Mouse (Mus musculus) liver, embryonic 16.5 days (tissue): ENCODE measurements around the gene Slc47a1. TPM values are rescaled to one million over a fixed set of nuclear protein-coding genes. Genes with fewer than 3 reads are reported as not detected.
A peak's percentile ranks its signal among the peaks of the same experiment; 100 is the strongest.

Experiments
- ATAC-seq: fragments of 200-750 bp; cut with Nextera tagmentation; 2 replicates; pipeline ENCODE4 v1.8.0; 2017; ENCODE audit warnings: low read depth, mild to moderate bottlenecking, moderate number of reproducible peaks, moderate library complexity
- H3K27ac ChIP-seq: fragments of 300-500 bp; sonication (generic); 2 replicates; pipeline ENCODE4 v1.5.1; 2014; ENCODE audit warnings: mild to moderate bottlenecking, low read length
- H3K27me3 ChIP-seq: fragments of 300-500 bp; sonication (generic); 2 replicates; pipeline ENCODE4 v1.6.1; 2014; ENCODE audit warnings: low read depth, low read length, mixed read lengths; ENCODE audit not compliant: control insufficient read depth, insufficient read depth
- H3K36me3 ChIP-seq: fragments of 300-500 bp; sonication (generic); 2 replicates; pipeline ENCODE4 v1.6.1; 2014; ENCODE audit warnings: mild to moderate bottlenecking; ENCODE audit not compliant: control insufficient read depth, insufficient read depth
- H3K4me1 ChIP-seq: fragments of 300-500 bp; sonication (generic); 2 replicates; pipeline ENCODE4 v1.6.1; 2014; ENCODE audit warnings: low read depth, low read length, mixed read lengths; ENCODE audit not compliant: control insufficient read depth
- H3K4me2 ChIP-seq: fragments of 300-500 bp; sonication (generic); 2 replicates; pipeline ENCODE4 v1.6.1; 2014; ENCODE audit warnings: low read depth, low read length, mixed read lengths
- H3K4me3 ChIP-seq: fragments of 300-500 bp; sonication (generic); 2 replicates; pipeline ENCODE4 v1.5.1; 2014; ENCODE audit warnings: low read depth, mild to moderate bottlenecking, low read length
- H3K9ac ChIP-seq: fragments of 300-500 bp; sonication (generic); 2 replicates; pipeline ENCODE4 v1.6.1; 2014; ENCODE audit warnings: low read depth, low read length
- H3K9me3 ChIP-seq: fragments of 300-500 bp; sonication (generic); replicated peaks from 2 replicates; pipeline ENCODE4 v1.6.1; 2016; ENCODE audit warnings: low read length; ENCODE audit not compliant: control insufficient read depth
- WGBS: fragments of 180-500 bp; shearing (Covaris S2); extraction: QIAGEN DNeasy Blood & Tissue Kit; methylation state at CpG from one replicate; pipeline ENCODE4 v1.1.7; 2014; ENCODE audit not compliant: insufficient replicate concordance; 5-methylcytosine and 5-hydroxymethylcytosine counted together
- polyA plus RNA-seq: library from polyadenylated mRNA; unstranded; fragments of >200 nt; fragmentation: Nextera tagmentation; extraction: Ambion mirVana; gene quantifications from 2 replicates; pipeline ENCODE4 v1.2.1, GENCODE M21; 2015

The Slc47a1 gene
- polyA plus RNA-seq, 1 experiment from 2014 or later, result 23.6 TPM

GRCm38 (mm10) chr11:61342505-61343420 is 35.4 kb downstream of the Slc47a1 start, which contains the start of gene Slc47a2:
Gene Slc47a2 (minus strand): TSS chr11:61342860.
- peak within 1 kb of the TSS; percentile 54 for H3K4me2 ChIP-seq
- no peaks in the 10 kb centered on the region for H3K9me3 ChIP-seq
- no peak within 1 kb of the TSS for H3K27ac ChIP-seq
- WGBS, result 4% methylated on average over 61 of the region's 61 CpGs
- no peak for ATAC-seq
- H3K27me3 ChIP-seq, result peaks cover 25% of the 10 kb centered on the region
- H3K4me3 ChIP-seq, result peak within 1 kb of the TSS; percentile 27
- H3K4me1 ChIP-seq, result no peaks in the 10 kb centered on the region
- no peak within 1 kb of the TSS for H3K9ac ChIP-seq
- no peaks in the 10 kb centered on the region for H3K36me3 ChIP-seq

GRCm38 (mm10) chr11:61341971-61342370 is 36.2 kb downstream of the Slc47a1 start:
- Histone ChIP-seq H3K9ac (no peak overlapping the region), H3K27ac (no peak overlapping the region), H3K4me3 (no peak overlapping the region), H3K4me2 (peak overlapping the region; percentile 54), H3K36me3 (no peaks in the 10 kb centered on the region), H3K4me1 (no peaks in the 10 kb centered on the region), H3K9me3 (no peaks in the 10 kb centered on the region), H3K27me3 (peaks cover 25% of the 10 kb centered on the region)
- no peak for ATAC-seq
- WGBS, result 17% methylated on average over 10 of the region's 10 CpGs

GRCm38 (mm10) chr11:61341233-61341632 is 36.9 kb downstream of the Slc47a1 start:
- H3K27me3 ChIP-seq, result peaks cover 25% of the 10 kb centered on the region
- H3K27ac ChIP-seq, result no peak overlapping the region
- 52% methylated on average over 4 of the region's 4 CpGs for WGBS
- H3K4me2 ChIP-seq, result no peak overlapping the region
- ATAC-seq, result no peak
- no peaks in the 10 kb centered on the region for H3K9me3 ChIP-seq
- no peaks in the 10 kb centered on the region for H3K36me3 ChIP-seq
- no peak overlapping the region for H3K4me3 ChIP-seq
- H3K4me1 ChIP-seq, result no peaks in the 10 kb centered on the region
- H3K9ac ChIP-seq, result no peak overlapping the region

- Histone ChIP-seq H3K27ac (no peak overlapping the region), H3K9me3 (no peaks in the 10 kb centered on the region), H3K4me3 (no peak overlapping the region), H3K27me3 (peaks cover 25% of the 10 kb centered on the region), H3K9ac (no peak overlapping the region), H3K36me3 (no peaks in the 10 kb centered on the region), H3K4me1 (no peaks in the 10 kb centered on the region), H3K4me2 (no peak overlapping the region)
- no peak for ATAC-seq
- WGBS, result 41% methylated on average over 4 of the region's 4 CpGs
Measured at GRCm38 (mm10) chr11:61340374-61340773, 37.8 kb downstream of the Slc47a1 start.

- WGBS, result 62% methylated on average over 10 of the region's 10 CpGs
- Histone ChIP-seq H3K27me3 (peaks cover 10% of the 10 kb centered on the region), H3K9me3 (no peaks in the 10 kb centered on the region), H3K4me1 (no peaks in the 10 kb centered on the region), H3K9ac (no peak overlapping the region), H3K36me3 (no peaks in the 10 kb centered on the region), H3K4me3 (no peak overlapping the region), H3K4me2 (no peak overlapping the region), H3K27ac (no peak overlapping the region)
- no peak for ATAC-seq
Measured at GRCm38 (mm10) chr11:61337586-61337985, 40.6 kb downstream of the Slc47a1 start.

- H3K27ac ChIP-seq, result no peak overlapping the region
- no peaks in the 10 kb centered on the region for H3K9me3 ChIP-seq
- peaks cover 6% of the 10 kb centered on the region for H3K4me1 ChIP-seq
- no peaks in the 10 kb centered on the region for H3K27me3 ChIP-seq
- H3K4me2 ChIP-seq, result no peak overlapping the region
- no peak for ATAC-seq
- H3K36me3 ChIP-seq, result no peaks in the 10 kb centered on the region
- no peak overlapping the region for H3K4me3 ChIP-seq
- H3K9ac ChIP-seq, result no peak overlapping the region
- 43% methylated on average over 10 of the region's 10 CpGs for WGBS
Measured at GRCm38 (mm10) chr11:61320904-61321687, 57.0 kb downstream of the Slc47a1 start.

GRCm38 (mm10) chr11:61319923-61320567 is 58.1 kb downstream of the Slc47a1 start:
- Histone ChIP-seq H3K27me3 (no peaks in the 10 kb centered on the region), H3K4me1 (peaks cover 6% of the 10 kb centered on the region), H3K4me3 (no peak overlapping the region), H3K4me2 (no peak overlapping the region), H3K27ac (no peak overlapping the region), H3K36me3 (no peaks in the 10 kb centered on the region), H3K9me3 (no peaks in the 10 kb centered on the region), H3K9ac (no peak overlapping the region)
- WGBS, result 43% methylated on average over 3 of the region's 3 CpGs
- 0 out of 2 replicates have a peak, but pooled peaks have one; percentile 13 for ATAC-seq

GRCm38 (mm10) chr11:61319233-61319922 is 58.8 kb downstream of the Slc47a1 start:
- Histone ChIP-seq H3K4me1 (peaks cover 6% of the 10 kb centered on the region), H3K27me3 (no peaks in the 10 kb centered on the region), H3K9ac (no peak overlapping the region), H3K4me2 (no peak overlapping the region), H3K4me3 (no peak overlapping the region), H3K27ac (no peak overlapping the region), H3K9me3 (no peaks in the 10 kb centered on the region), H3K36me3 (no peaks in the 10 kb centered on the region)
- WGBS, result 44% methylated on average over 12 of the region's 12 CpGs
- no peak for ATAC-seq
